Mouse (Mus musculus) CH12.LX (cell line): ENCODE results near the gene Sp3. TPM values are rescaled to one million over a fixed set of nuclear protein-coding genes. Genes with fewer than 3 reads are reported as not detected.
A peak's percentile ranks its signal among the peaks of the same experiment; 100 is the strongest.
"Not testable (repeated sequence)": the region's sequence is repeated elsewhere in the genome, so short reads cannot be mapped to it uniquely, and the experiment has no call there.

Source experiments
- DNase-seq: peaks from one replicate; pipeline ENCODE4 v3.0.0-alpha.2; 2013; ENCODE audit errors: extremely low read depth
- H3K27ac ChIP-seq: 2 replicates; pipeline ENCODE4 v1.5.1; 2012; ENCODE audit warnings: low read depth, mild to moderate bottlenecking, control low read depth, moderate library complexity; ENCODE audit not compliant: insufficient read depth
- H3K27me3 ChIP-seq: replicated peaks from 2 replicates; pipeline ENCODE3; 2012; ENCODE audit warnings: inconsistent platforms
- H3K36me3 ChIP-seq, 2 experiments: replicated peaks in 1 of 2; 2 replicates each; pipeline versions ENCODE3 to v1.6.1; 2012; ENCODE audit warnings: inconsistent platforms in 1 of 2, low read length in 1 of 2, mild to moderate bottlenecking in 1 of 2, mixed read lengths in 1 of 2, moderate library complexity in 1 of 2; ENCODE audit not compliant: control insufficient read depth in 1 of 2, insufficient read depth in 1 of 2
- H3K4me1 ChIP-seq, 2 experiments: 2 replicates each; pipeline ENCODE4 v1.6.1; 2012; ENCODE audit warnings: inconsistent platforms in 1 of 2, moderate library complexity in 1 of 2; ENCODE audit not compliant: insufficient read depth in 2 of 2, control insufficient read depth in 1 of 2
- H3K4me2 ChIP-seq: 2 replicates; pipeline ENCODE4 v1.6.1; 2012; ENCODE audit warnings: low read depth, mild to moderate bottlenecking, control low read depth; ENCODE audit not compliant: poor library complexity, insufficient read depth, severe bottlenecking
- H3K4me3 ChIP-seq, 3 experiments: fragments of 150-350 bp in 1 of 3; sonication (generic) in 1 of 3; replicated peaks in 1 of 3; 2 replicates each; pipeline versions ENCODE3 to v1.5.1; 2011 to 2012; ENCODE audit warnings: low read depth in 2 of 3, low read length in 2 of 3, mild to moderate bottlenecking in 2 of 3, moderate library complexity in 2 of 3, control low read depth in 1 of 3, improper control_type of control experiment in 1 of 3, inconsistent platforms in 1 of 3, mixed read lengths in 1 of 3; ENCODE audit not compliant: poor library complexity in 1 of 3
- H3K79me2 ChIP-seq: replicated peaks from 2 replicates; pipeline ENCODE4 v1.6.1; 2012; ENCODE audit warnings: mild to moderate bottlenecking, moderate library complexity; ENCODE audit not compliant: control insufficient read depth, poor library complexity, insufficient read depth, severe bottlenecking; ENCODE audit errors: extremely low read depth
- H3K9ac ChIP-seq: 2 replicates; pipeline ENCODE4 v1.6.1; 2012; ENCODE audit warnings: low read depth, mild to moderate bottlenecking, control low read depth, moderate library complexity; ENCODE audit not compliant: insufficient read depth
- H3K9me3 ChIP-seq: replicated peaks from 2 replicates; pipeline ENCODE3; 2012; ENCODE audit warnings: low read length, inconsistent platforms, mixed read lengths
- CHD2 ChIP-seq: IDR thresholded peaks from 2 replicates; pipeline ENCODE4 v1.6.1; 2011; ENCODE audit warnings: low read length, improper control_type of control experiment
- CTCF ChIP-seq, 2 experiments: IDR thresholded peaks in 1 of 2; conservative IDR thresholded peaks in 1 of 2; 2 replicates each; pipeline ENCODE4 v1.5.1; 2011 to 2012; ENCODE audit warnings: low read depth in 2 of 2, low read length in 2 of 2, improper control_type of control experiment in 1 of 2, inconsistent platforms in 1 of 2, mild to moderate bottlenecking in 1 of 2, moderate library complexity in 1 of 2
- HCFC1 ChIP-seq: IDR thresholded peaks from 2 replicates; pipeline ENCODE4 v1.6.1; 2012; ENCODE audit warnings: low read depth, mild to moderate bottlenecking, inconsistent platforms, low read length, improper control_type of control experiment
- JUND ChIP-seq: conservative IDR thresholded peaks from 2 replicates; pipeline ENCODE4 v1.6.1; 2011; ENCODE audit warnings: low read depth, low read length, improper control_type of control experiment
- KAT2A ChIP-seq: IDR thresholded peaks from 2 replicates; pipeline ENCODE4 v1.6.1; 2012; ENCODE audit warnings: low read length, improper control_type of control experiment, inconsistent platforms; ENCODE audit not compliant: insufficient replicate concordance
- MAFK ChIP-seq: IDR thresholded peaks from 2 replicates; pipeline ENCODE4 v1.6.1; 2011; ENCODE audit warnings: low read length, improper control_type of control experiment; ENCODE audit not compliant: insufficient replicate concordance
- MAX ChIP-seq: IDR thresholded peaks from 2 replicates; pipeline ENCODE4 v1.6.1; 2011; ENCODE audit warnings: low read length, improper control_type of control experiment
- MAZ ChIP-seq: IDR thresholded peaks from 2 replicates; pipeline ENCODE4 v1.6.1; 2012; ENCODE audit warnings: low read depth, mild to moderate bottlenecking, inconsistent platforms, low read length, improper control_type of control experiment, moderate library complexity
- MEF2A ChIP-seq: IDR thresholded peaks from 2 replicates; pipeline ENCODE4 v1.6.1; 2014; ENCODE audit warnings: low read depth, mild to moderate bottlenecking, inconsistent platforms, low read length, improper control_type of control experiment, borderline replicate concordance
- MXI1 ChIP-seq: IDR thresholded peaks from 2 replicates; pipeline ENCODE4 v1.6.1; 2011; ENCODE audit warnings: mild to moderate bottlenecking, low read depth, low read length, improper control_type of control experiment
- NELFE ChIP-seq: IDR thresholded peaks from 2 replicates; pipeline ENCODE4 v1.6.1; 2011; ENCODE audit warnings: low read depth, low read length, improper control_type of control experiment
- POLR2A ChIP-seq: IDR thresholded peaks from 2 replicates; pipeline ENCODE4 v1.6.1; 2011; ENCODE audit warnings: low read depth, mild to moderate bottlenecking, improper control_type of control experiment, low read length
- RCOR1 ChIP-seq: conservative IDR thresholded peaks from 2 replicates; pipeline ENCODE4 v1.6.1; 2012; ENCODE audit warnings: low read depth, mild to moderate bottlenecking, inconsistent platforms, low read length, improper control_type of control experiment
- SIN3A ChIP-seq: IDR thresholded peaks from 2 replicates; pipeline ENCODE4 v1.6.1; 2012; ENCODE audit warnings: low read length, improper control_type of control experiment, inconsistent platforms
- SMC3 ChIP-seq: IDR thresholded peaks from 2 replicates; pipeline ENCODE4 v1.6.1; 2011; ENCODE audit warnings: low read depth, low read length, improper control_type of control experiment
- USF1 ChIP-seq: IDR thresholded peaks from 2 replicates; pipeline ENCODE4 v1.6.1; 2014; ENCODE audit warnings: low read depth, mild to moderate bottlenecking, inconsistent platforms, low read length, improper control_type of control experiment
- ZC3H11A ChIP-seq: IDR thresholded peaks from 2 replicates; pipeline ENCODE4 v1.6.1; 2012; ENCODE audit warnings: low read depth, mild to moderate bottlenecking, inconsistent platforms, low read length, improper control_type of control experiment
- ZMIZ1 ChIP-seq: IDR thresholded peaks from 2 replicates; pipeline ENCODE4 v1.6.1; 2012; ENCODE audit warnings: low read depth, mild to moderate bottlenecking, inconsistent platforms, low read length, improper control_type of control experiment
- ZNF384 ChIP-seq: IDR thresholded peaks from 2 replicates; pipeline ENCODE4 v1.6.1; 2012; ENCODE audit warnings: low read depth, low read length, improper control_type of control experiment, inconsistent platforms
- dilution Hi-C: fragments of 300-500 bp; cut with MboI; formaldehyde crosslinking; loops from 2 replicates; pipeline ENCODE4 v1.14.3; 2020; ENCODE audit warnings: low sequenced_read_pairs; ENCODE audit not compliant: extremely low pct_unique_long_range_greater_than_20kb, extremely low pct_ligation_motif_present
- in situ Hi-C: fragments of 300-500 bp; cut with MboI; formaldehyde crosslinking; loops from 3 replicates; pipeline ENCODE4 v1.14.3; 2019; ENCODE audit warnings: low sequenced_read_pairs, low pct_ligation_motif_present, low pct_unique_long_range_greater_than_20kb, mixed read lengths
- polyA plus RNA-seq: library from polyadenylated mRNA; unstranded; fragments of >175 nt; gene quantifications from 2 replicates; pipeline ENCODE4 v1.2.1, GENCODE M21; 2012; ENCODE audit warnings: low read depth; ENCODE audit not compliant: insufficient read length
- total RNA-seq, 2 experiments: library from RNA; depleted of rRNA; stranded (reverse); fragments of 300-350 nt in 1 of 2; fragments of >200 nt in 1 of 2; gene quantifications; 2 replicates each; pipeline ENCODE4 v1.2.3; 2012 to 2014

The Sp3 gene
- total and polyA plus RNA-seq, 3 experiments, result 37.7 to 86.8 (median 40.4) TPM

DNA sequence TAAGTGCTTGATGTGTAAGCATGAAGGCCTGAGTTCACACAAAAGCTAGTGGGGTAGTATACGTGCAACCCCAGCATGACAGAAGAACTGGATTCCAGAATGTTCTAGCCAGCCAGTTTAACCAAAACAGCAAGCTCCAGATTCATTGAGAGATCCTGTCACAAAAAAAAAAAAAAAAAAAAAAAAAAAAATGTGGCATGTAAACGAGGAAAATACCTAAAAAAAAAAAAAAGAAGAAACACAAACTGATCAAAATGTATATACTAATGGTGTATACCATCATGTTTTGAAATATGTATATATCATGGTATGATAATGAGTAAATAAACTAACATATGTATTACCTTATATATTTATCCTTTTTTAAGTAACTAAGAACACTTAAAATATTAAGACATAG is 13.9 kb upstream of the Sp3 start:
- H3K4me1 ChIP-seq, result peaks cover 2 to 28% of the 10 kb centered on the region in 2 experiments
- no peaks in the 10 kb centered on the region for H3K79me2 ChIP-seq
- no peak overlapping the region for H3K4me3 ChIP-seq
- in situ Hi-C loops, result no loop called here
- H3K36me3 ChIP-seq, result peaks cover under 1 to 3% of the 10 kb centered on the region in 2 experiments
- dilution Hi-C loops, result no loop called here
- TF ChIP-seq ZMIZ1 (no peak), ZNF384 (peak; percentile 73), CHD2 (no peak), JUND (no peak), MEF2A (no peak)
- peaks cover 13% of the 10 kb centered on the region for H3K9me3 ChIP-seq
- no peak overlapping the region for H3K9ac ChIP-seq
- H3K4me2 ChIP-seq, result no peak overlapping the region
- no peak overlapping the region for H3K27ac ChIP-seq
- no peak for DNase-seq
- H3K27me3 ChIP-seq, result no peaks in the 10 kb centered on the region

DNA sequence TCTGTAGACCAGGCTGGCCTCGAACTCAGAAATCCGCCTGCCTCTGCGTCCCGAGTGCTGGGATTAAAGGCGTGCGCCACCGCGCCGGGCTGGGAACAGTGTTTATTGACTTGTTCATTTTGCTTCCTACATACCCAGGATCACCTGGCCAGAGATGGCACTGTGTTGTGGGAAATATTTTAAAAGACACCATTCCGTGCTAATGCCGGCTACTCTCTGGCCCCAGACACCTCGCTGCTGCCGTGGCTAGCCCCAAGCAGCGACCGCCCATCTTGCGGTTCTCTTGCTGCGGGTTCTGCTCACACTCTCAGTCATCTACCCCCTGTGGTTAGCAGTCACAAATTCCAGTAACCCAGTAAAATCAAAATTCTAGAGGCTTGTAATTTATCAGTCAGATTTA is 12.3 kb upstream of the Sp3 start:
- no peak overlapping the region for H3K9ac ChIP-seq
- H3K27me3 ChIP-seq, result no peaks in the 10 kb centered on the region
- dilution Hi-C loops, result no loop called here

DNA sequence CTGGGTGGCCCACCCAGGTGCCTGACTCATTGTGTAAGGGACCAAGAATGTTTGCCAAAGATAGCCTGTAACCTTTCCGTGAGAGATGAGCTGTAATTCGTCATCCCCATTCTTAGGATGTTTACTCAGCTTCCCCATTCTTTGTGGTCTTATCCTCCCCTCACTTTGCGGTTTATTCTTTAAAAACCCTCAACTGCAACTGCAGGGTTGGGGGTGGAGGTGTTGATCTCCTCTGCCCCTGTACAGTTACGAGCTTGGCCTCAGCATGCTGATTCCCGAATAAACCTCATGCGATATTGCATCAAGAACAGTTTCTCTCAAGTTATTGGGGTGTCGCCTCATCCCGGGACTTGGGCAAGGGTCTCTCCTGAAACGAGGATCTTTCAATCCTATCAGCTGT is 8.7 kb upstream of the Sp3 start:
- H3K4me2 ChIP-seq, DNase-seq, H3K27me3 ChIP-seq, in situ Hi-C loops, H3K9ac ChIP-seq, dilution Hi-C loops, H3K79me2 ChIP-seq, H3K4me3 ChIP-seq, H3K27ac ChIP-seq, H3K4me1 ChIP-seq: not testable (repeated sequence)
- Histone ChIP-seq H3K9me3 (peaks cover 24% of the 10 kb centered on the region), H3K36me3 (peaks cover 8 to 14% of the 10 kb centered on the region in 2 experiments)

More for the DNA sequence above, 12.3 kb upstream of the Sp3 start:
- H3K27ac ChIP-seq, result no peak overlapping the region
- no peak for DNase-seq
- H3K79me2 ChIP-seq, result no peaks in the 10 kb centered on the region
- in situ Hi-C loops, result no loop called here
- no peak overlapping the region for H3K4me3 ChIP-seq
- peaks cover 24% of the 10 kb centered on the region for H3K9me3 ChIP-seq
- TF ChIP-seq MXI1 (no peak), SIN3A (no peak)
- peaks cover 8 to 14% of the 10 kb centered on the region in 2 experiments for H3K36me3 ChIP-seq
- H3K4me1 ChIP-seq, result peaks cover 2 to 23% of the 10 kb centered on the region in 2 experiments
- no peak overlapping the region for H3K4me2 ChIP-seq

DNA sequence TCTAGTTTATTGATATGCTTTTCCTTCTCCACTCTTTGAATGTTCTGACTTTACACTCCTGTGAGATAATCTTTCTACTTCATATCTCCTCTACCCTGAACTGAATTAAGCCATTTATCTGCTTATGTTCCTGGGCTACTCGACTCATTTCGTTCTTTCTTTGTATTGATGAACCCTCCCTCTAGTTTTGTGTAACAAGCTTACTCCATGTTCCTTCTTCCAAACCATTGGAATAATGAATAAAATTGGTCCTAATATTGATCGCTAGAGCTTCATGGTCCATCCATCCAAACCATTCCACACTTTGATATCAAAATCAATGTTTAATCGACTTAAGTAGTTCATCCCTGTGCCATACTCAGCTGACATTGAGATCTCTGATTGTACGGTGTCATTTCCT is 6.4 kb upstream of the Sp3 start, which contains the start of gene Gm11084:
TSS of gene Gm11084 (minus strand) at position 101 of the 400 bp plus-strand sequence.
- H3K9ac ChIP-seq, result no peak within 1 kb of the TSS
- H3K4me2 ChIP-seq, result no peak within 1 kb of the TSS
- H3K4me1 ChIP-seq, result peaks cover 11 to 27% of the 10 kb centered on the region in 2 experiments
- H3K79me2 ChIP-seq, result peaks cover 2% of the 10 kb centered on the region; the same call in 1 of the 2 replicates
- H3K36me3 ChIP-seq, result peaks cover 8 to 14% of the 10 kb centered on the region in 2 experiments
- in situ Hi-C loops (no loop called here), dilution Hi-C loops (no loop called here)
- H3K27ac ChIP-seq, result no peak within 1 kb of the TSS
- TF ChIP-seq ZC3H11A (no peak), HCFC1 (no peak), USF1 (no peak), CHD2 (no peak), JUND (no peak), MEF2A (no peak), KAT2A (no peak), MAFK (no peak), SMC3 (no peak), MAX (no peak), POLR2A (no peak), NELFE (no peak), RCOR1 (no peak), CTCF (conservative IDR thresholded peaks at IDR 0.05 in 1 of 2, IDR thresholded peaks at IDR 0.05 in 1 of 2; ENCODE audit: low read depth in 2 of 2, low read length in 2 of 2) (no peak), MAZ (no peak)
- no peak within 1 kb of the TSS for H3K4me3 ChIP-seq
- H3K27me3 ChIP-seq, result no peaks in the 10 kb centered on the region
- H3K9me3 ChIP-seq, result peaks cover 22% of the 10 kb centered on the region
- DNase-seq, result no peak
